Mouse (Mus musculus) MEL-GATA-1-ER (cell line): ENCODE measurements around the gene Naglu.

ENCODE experiments used
- DNase-seq: peaks from one replicate; pipeline ENCODE4 v3.0.0-alpha.2; 2012; ENCODE audit warnings: low read depth; ENCODE audit errors: extremely low read depth

Naglu gene

DNA sequence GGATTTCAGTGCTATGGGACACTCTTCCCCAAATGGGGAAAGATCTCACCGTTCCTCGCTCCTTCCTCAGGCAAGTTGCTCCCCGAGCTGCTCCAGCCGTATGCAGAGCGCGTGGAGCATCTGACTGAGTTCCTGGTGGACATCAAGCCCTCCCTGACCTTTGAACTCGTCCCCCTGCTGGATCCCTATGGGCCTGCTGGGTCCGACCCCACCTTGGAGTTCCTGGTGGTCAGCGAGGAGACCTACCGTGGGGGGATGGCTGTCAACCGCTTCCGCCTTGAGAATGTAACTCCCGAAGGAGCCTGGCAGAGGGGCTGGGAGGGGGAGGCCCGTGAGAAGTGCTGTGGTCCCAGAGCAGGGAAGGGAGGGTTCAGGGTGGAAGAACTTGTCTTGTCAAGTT lies 14.4 kb downstream of the Naglu start:
- DNase-seq = no peak

DNA sequence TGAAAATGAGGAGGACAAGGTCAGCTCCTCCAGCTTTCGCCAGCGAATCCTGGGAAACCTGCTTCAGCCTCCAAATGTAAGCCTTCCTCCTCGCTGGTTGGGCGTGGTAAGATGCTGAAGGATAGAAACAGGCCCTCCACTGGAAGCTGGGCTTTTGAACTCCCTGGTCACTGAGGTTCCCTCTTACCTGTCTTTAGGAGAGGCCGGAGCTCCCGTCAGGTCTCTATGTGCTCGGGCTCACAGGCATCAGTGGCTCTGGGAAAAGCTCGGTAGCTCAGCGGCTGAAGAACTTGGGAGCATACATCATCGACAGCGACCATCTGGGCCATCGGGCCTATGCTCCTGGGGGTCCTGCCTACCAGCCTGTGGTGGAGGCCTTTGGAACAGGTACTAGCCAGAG lies 15.0 kb downstream of the Naglu start:
- DNase-seq = no peak

DNA sequence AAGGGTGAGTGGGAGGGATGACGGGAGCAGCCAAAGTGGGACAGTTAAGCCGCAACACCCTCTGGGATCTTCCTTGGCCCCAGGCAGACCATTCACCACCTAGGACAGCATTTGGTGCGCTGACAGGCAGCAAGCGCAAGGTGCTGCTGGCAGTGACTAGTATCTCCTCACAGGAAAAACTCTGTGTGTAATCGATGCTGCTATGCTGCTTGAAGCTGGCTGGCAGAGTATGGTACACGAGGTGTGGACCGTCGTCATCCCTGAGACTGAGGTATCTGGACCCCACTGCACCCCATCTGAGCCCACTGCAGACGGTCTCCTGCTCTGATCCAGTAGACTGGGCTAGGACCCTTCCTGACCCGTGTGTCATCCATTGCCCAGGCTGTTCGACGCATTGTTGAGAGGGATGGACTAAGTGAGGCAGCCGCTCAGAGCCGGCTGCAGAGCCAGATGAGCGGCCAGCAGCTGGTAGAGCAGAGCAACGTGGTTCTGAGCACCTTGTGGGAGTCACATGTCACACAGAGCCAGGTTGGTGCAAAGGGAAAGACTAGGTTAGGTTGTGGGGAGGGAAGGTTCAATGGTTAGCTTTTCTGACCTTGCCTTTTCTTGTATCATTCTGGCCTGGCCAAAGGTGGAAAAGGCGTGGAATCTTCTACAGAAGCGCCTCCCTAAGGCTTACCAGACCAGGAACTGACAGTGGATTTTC lies 16.0 kb downstream of the Naglu start:
- no peak for DNase-seq

DNA sequence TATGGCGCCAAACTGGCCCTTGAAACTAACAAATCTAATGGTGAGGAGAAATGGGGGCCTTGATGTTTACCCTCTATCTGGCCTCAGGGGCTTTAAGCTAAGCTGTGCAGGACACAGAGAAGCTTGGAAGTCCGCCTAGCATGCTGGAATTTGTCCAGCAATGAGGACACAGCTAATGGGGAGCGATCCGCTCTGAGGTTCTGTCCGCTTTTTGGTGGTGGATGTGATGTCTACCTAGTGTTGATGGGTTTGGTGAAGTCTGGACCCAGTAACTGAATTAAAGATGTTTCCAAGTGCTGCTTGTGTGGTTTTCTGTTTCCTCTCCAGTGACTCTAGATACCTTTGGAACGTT lies 16.5 kb downstream of the Naglu start:
- DNase-seq = no peak

DNA sequence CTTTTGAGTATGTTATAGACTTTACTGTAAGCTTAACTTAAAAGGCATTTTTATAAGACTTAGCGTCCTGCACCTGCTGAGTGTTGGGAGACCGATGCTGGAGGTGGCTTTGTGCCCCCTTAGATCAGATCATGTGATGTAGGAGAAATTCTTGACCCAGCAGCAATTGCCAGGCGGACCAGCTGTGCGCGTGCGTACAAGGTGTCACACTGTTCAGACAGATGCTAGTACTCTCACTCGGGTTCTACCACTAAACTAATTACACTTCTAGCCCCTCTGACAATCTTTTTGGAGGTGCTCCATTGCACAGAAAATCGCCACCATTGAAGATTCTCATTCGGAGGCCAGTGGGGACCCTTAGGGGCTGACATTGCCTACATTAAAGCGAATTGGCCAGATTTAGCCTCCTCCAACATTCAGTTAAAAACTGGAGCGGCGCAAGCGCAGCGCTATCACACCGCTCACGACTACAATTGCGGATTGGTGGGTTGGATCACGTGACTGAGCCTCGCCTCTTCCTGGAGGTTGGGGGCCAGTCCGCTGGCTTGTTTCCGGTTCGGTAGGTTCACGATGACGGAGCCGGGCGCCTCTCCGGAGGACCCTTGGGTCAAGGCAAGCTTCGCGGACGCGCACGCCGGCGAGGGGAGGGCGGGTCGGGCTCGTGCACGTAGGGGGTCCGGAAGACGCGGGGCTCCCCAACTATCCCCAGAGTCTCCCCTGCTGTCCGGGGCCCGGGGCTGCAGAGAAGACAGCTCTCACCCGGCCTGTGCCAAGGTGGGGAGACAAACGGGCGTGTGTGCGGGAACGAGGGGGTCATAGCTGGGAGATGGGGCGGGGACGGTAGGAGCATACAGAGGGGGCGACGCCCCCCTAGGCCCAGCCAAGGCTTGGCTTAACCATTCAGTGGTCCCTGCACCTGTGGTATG lies 17.2 kb downstream of the Naglu start, which contains the start of gene Mlx:
Gene Mlx, plus strand, starts transcription at position 522 of the 926 bp plus-strand sequence.
- DNase-seq = peak; percentile 89

DNA sequence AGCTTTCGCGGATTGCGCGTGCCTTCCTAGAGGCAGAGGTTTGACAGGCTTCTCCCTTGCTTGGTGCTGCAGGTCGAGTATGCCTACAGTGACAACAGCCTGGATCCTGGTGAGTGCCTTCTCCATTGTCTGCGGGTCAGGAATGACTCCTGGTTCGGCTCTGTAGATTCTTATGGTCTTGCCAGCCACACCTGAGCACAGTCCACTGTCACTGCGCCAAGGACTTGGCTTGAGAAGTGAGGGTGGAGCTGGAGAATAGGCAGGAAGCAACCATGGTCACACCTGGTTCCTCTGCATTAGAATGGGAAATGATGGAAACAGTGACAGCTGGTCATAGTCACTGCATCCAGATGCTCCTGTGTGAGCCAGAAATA lies 17.9 kb downstream of the Naglu start:
- no peak for DNase-seq

DNA sequence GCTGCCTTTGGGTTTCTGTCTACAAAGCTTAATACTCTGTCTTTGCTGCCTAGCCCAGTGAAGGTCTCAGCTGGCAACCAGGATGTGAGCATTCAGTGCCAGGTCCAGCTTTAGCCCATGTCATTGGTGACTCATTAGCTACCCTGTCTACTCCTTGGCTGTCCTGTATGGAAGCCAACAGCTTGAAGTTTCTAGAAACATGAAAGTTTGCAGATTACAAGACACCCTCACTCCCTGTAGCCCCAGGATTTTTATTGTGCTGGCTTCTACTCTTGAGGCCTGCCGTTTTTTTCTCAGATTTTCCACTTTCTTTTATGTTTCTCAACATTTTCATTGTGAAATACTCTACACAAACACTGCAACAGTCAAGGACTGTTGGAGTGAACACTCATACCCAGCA lies 20.1 kb downstream of the Naglu start:
- DNase-seq = no peak

DNA sequence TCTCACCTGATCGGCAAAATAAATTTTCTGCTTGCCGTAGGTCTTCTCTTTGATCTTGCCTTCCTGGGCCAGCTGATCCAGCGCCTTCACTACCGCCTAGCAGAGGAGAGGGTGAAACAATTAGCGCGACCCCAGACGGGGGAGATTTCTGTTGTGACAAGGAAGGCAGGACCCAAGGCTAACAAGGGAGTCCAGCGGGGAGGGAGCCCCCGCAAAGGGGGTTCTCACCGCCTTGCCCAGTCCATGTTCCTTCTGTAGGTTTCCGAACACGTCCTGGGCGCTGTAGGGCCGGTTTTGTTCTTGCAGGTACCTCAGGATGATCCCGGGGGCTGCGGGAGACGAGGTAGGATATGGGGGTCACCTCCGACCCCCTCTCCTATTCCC lies 25.1 kb downstream of the Naglu start:
- no peak for DNase-seq

DNA sequence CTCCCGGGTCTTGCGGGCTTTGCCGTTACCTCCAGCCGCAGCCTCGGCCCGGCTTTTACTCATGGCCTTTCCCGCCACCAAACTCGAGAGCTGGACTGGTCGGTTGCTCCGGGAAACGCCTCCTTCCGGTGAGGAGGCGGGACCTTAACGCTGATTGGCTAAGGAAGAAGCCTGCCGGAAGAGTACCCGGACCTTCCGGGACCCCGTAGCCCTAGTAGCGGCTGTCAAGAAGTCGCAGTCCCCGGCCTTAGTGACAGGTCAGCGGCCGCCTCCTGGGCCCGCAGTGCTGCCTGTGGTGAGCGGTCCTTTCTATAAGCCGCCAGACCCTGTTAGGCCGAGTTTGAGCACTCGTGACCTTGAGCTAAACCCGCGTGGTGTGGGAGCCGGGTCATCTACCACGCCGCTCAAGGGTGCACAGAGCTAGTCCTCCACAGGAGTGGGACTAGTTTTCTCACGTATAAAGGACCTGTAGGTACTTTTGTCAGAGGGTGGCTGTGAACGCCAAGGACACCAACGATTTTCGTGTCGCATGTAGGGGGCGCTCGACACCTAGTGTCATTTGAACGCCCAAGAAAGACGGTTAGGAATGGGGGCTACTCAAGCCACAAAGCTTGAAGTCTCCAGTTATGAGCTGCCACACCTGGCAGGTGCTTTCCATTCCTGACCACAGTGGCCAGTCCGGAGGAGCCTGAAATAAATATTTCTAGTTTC lies 25.7 kb downstream of the Naglu start, which contains the start of gene Psmc3ip:
Gene Psmc3ip, minus strand, starts transcription at position 123 of the 711 bp plus-strand sequence.
- DNase-seq = peak; percentile 67

DNA sequence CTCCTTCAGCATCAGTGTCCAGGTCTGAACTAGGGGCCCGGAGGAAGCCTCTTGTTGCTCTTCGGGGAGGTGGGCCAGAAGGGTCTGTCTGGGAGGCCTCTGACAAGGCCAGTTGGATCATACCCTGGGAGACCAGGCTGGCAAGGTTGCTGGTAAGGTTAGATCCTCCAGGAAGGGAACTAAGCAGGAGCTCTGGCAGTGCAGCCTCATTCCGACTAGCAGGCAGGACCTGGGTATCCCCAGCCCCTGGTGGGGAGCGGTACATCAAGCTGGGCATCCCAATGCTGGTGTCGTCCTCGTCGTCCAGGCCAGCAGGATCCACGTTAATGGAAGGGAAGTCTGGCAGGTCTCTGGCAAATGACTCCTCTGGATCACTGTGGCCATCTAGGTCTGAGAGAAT lies 28.4 kb downstream of the Naglu start:
- DNase-seq = no peak

DNA sequence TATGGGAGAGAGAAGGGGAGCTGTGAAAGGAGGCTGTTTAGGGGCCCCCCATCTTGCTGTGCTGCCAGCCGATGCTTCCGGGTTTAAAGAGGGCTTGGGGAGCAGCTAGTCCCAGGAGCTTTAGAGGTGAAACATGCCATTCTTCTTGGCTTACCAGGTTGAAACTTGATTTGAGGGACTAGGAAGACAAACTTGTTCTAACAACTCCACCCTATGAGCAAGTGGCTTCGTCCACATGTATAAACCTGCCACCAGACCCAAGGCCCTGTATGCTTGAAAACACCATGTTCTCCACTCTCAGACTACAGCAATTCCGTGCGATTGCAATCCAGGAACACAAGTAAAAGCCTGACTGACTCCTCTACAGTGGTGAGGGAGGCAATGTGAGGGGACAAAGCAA lies 33.2 kb downstream of the Naglu start:
- DNase-seq = no peak

DNA sequence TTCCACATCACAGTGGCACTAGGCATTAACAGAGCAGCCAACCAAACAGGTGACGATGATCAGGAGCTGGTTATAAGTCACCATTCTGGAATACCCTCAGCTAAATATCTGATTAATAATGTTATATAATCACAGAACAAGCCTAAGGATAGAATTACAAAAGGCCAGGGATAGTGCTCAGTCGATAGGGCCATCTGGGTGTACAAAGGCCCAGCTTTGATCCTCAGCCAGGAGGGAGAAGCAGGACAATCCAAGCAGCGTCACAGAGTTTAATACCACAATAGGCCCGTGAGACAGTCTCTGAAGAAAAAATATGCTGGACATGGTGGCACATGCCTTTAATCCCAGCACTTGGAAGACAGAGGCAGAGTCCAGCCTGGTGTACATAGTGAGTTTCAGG lies 39.5 kb downstream of the Naglu start:
- no peak for DNase-seq

DNA sequence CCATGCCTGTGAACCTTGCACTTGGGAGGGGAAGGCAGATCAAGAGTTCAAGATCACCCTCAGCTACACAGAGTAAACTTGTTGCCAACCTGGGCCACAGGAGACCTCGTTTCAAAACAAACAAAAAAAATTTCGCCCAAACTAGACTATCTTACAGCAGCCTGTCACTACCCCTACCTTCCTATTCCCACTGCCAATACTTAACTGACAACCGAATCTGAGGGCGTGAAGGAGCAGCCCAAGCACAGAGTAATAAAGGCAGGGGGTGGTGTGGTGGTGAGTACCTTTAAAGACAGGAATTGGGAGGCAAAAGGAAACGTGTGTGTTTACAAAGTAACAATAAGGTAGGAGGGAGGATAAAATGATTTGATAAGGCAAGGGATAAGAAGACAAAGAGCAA lies 40.9 kb downstream of the Naglu start:
- no peak for DNase-seq

DNA sequence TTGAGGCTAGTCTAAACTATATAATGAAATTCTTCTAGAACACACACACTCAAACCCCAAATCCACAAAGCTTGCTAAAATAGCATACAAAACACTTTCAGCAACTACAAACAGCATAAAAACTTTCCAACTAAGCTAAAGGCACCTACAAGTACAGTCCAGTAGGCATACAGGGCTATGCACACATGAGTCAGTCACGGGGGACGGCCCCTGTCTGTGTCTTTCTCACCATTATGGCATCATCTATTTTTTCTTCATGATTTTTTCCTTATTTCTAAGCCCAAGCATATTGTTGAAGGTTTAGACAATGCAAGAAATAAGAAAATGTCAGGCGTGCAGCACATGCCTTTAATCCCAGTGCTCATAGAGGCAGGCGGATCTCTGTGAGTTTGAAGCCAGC lies 41.4 kb downstream of the Naglu start:
- no peak for DNase-seq

DNA sequence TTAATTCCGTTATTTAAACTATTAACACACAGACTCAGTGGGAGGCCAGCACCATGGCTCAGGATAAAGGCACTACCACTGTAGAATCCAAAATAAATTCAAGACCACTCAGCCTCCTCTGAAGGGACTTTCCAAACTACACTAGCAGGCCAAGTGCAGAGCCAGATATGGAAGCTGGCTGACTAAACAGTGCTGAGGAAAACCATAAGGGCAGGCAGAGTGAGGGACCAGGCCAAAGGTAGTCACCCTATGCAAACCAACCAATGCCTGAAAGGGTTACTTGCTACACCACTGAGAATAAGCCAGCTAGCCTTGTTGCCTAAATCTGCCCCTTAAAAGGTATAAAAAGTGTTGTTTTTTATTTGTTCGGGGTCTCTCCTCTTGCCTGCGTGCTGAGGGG lies 42.4 kb downstream of the Naglu start:
- DNase-seq = no peak

DNA sequence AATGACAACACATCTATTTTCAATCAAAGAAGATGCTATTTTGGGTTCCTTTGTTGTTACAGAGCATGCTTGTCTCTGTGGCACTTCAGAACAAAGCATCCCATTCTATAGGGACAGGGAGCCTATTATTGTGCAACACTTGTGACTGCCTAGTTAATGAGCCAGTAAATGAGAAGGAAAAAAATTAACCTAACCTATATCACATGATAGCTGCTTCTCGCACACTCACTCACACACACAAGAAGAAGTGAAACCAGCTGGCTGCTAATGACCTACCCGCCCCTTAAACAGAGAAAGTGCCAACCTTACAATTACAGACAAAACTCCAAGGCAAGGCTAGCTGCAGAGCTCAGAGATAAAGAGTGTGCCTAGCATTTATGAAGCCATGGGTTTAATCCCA lies 45.8 kb downstream of the Naglu start:
- no peak for DNase-seq

DNA sequence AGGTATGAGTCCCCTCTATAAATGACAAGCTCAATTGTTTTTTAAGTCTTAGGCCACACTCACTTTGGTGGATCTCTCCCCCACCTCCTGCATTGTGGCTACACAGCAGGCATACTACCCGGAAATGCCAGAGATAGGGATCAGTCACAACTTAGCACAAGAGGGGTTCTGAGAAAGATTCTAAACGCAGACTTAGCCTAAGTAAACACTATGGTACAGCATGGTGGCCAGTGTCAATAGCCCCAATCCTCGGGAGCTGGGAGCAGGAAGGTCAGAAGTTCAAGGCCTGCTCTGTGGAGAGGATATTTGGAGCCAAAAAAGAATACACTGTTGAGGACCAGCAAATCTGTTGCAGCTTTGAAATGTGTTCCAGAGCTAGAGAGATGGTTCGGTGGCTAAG lies 48.3 kb downstream of the Naglu start:
- no peak for DNase-seq

DNA sequence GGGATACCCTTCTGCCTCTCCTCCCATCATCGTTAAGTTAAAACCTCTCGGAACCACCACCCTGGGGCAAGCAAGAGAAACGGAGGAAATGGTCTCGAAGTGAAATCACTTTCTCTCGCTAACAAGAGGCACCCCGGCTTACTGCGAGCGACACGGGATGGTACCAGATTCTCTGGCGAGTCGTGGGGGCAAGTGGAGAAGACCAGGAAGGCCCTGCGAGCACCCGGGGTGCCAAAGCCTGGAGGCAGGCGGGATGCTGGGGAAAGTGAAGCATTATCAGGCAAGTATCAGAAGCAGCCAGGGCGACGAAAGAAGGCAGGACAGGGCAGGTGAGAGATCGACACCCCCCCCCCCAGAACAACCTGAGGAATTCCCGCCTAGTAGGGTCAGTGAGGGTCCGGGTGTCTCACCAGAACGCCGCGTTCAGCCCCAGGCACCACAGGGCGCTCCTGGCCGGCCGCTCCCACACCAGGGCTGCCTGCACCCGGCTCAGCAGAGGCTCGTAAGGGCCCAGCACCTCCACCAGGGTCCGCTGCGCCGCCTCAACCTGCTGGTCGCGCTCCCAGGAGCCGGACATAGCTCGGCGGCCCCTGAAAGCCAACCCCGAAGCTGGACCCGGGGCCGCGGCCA lies 49.4 kb downstream of the Naglu start:
- DNase-seq = no peak

DNA sequence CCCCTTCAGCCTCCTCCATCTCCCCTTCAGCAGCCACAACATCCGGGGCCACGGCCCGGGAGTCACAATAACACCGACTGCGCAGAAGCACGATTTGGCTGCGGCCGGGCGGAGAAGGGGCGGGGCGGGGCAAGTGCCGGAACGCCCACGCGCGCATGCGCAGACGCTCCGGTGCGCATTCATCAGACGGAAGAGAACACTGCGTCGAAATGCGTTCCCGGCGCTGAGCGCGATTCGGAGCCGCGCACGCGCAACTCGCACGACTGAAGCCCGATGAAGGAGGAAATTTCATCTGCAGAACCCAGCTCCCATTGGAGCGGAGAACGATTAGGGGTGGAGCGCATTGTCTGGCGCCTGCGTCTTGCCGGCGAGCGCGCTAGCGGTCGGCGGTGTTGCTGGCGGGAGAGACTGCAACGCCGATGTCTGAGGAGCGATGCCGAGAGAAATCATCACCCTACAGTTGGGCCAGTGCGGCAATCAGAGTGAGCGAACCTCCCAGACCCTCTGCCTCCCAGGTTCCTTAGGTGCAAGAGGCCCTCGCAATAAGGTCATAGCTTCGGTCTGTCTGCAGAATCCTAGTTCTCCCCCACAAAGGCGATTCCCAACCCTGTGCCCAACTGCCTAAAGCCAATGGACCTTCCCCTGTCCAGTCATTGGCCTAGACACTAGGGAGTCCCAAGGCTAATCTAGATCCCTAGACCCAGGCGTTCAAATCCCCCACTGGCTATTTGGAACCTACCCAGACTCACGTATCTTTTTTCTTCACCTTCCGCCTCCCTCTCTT lies 50.1 kb downstream of the Naglu start, which contains the start of the genes Retreg3 and Tubg1:
Gene Retreg3, minus strand, starts transcription at position 133 of the 784 bp plus-strand sequence.
Gene Tubg1, plus strand, starts transcription at position 178 of the 784 bp plus-strand sequence.
- DNase-seq = peak; percentile 96

DNA sequence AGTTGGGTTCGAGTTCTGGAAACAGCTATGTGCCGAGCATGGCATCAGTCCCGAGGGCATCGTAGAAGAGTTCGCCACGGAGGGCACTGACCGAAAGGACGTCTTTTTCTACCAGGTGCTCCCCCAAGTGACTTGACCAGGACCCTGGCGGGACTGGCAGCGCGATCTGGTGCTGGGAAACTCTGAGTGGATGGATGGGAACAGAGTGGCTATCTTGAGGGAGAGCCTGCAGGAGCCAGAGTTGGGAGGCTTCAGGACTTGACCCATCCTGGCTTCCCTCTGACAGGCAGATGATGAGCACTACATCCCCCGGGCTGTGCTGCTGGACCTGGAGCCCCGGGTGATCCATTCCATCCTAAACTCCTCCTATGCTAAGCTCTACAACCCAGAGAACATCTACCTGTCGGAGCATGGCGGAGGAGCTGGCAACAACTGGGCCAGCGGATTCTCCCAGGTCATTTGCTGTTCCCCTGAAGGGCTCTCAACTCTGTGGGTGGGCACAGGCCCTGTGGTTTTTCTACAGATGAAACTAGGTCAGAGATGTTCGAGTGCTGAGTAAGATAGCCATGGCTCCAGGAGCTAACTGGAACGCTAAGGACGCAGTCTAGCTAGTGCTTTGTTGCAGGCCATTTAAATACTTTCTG lies 50.9 kb downstream of the Naglu start:
- DNase-seq = no peak
